ENCODE assay signal across 19 mouse cellular contexts in the genomic region with DNA sequence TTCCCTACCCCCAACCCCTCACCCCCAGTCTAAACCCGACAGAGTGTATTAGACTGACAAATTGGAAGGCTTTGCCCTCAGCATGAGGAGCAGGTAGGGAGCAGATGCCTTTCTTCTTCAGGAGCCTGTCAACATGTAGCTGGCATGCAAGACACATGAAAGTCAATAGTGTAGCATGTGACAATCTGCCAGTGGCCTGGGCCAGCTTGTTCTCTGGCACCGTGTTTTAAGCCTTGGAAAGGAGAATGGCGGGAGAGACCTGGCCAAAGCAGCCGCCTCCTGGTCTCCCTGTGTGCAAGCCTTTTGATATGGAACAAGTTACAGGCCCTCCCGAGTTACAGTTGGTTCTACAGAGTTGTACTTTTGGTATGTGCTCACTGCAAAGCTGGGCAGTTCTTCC. TPM values are rescaled to one million over a fixed set of nuclear protein-coding genes. Genes with fewer than 3 reads are reported as not detected.
DNase-seq lines count a peak whose midpoint lies in the region; ATAC-seq and TF ChIP-seq lines count a peak whose summit lies in the region.
"Had no signal": no experiment of that assay in that cellular context is flagged by ENCODE, and none has a peak within 500 bp of the region (broad histone marks: within the 10 kb centered on the region; RNA-seq: fewer than 3 reads in every experiment).

No protein-coding gene starts in this region.

- H3K9ac ChIP-seq in liver, adult 2 months (ENCODE audit: low read depth, low read length) = no peak overlapping the region
- no peak overlapping the region for H3K9ac ChIP-seq in liver, embryonic 11.5 days (ENCODE audit: low read depth, low read length)
- H3K9ac ChIP-seq in kidney, embryonic 16.5 days (replicated peaks; ENCODE audit: low read length) = no peak overlapping the region
- H3K9ac ChIP-seq: embryonic facial prominence, embryonic 15.5 days; heart, embryonic 15.5 days; hindbrain, embryonic 14.5 days; liver, embryonic 14.5 days; stomach, embryonic 15.5 days had no signal

- ATAC-seq in liver, embryonic 11.5 days (replicated peaks; ENCODE audit: low FRiP score) = no peak
- ATAC-seq in kidney, embryonic 16.5 days (ENCODE audit: low FRiP score, low TSS enrichment) = no peak
- ATAC-seq: intestine, postnatal 0 days had no signal

- H3K9me3 ChIP-seq in liver, embryonic 11.5 days (ENCODE audit: control insufficient read depth, low read length) = no peaks in the 10 kb centered on the region
- H3K9me3 ChIP-seq in kidney, embryonic 16.5 days (ENCODE audit: low read length) = peaks cover 7% of the 10 kb centered on the region
- H3K9me3 ChIP-seq: embryonic facial prominence, embryonic 15.5 days; heart, embryonic 15.5 days; stomach, embryonic 15.5 days had no signal

- peaks cover 3% of the 10 kb centered on the region; the same call in 1 of the 2 replicates for H3K4me1 ChIP-seq in liver, adult 2 months (ENCODE audit: control insufficient read depth, insufficient read depth, low read length)
- H3K4me1 ChIP-seq in liver, embryonic 11.5 days (replicated peaks; ENCODE audit: control insufficient read depth, insufficient read depth, low read length) = peaks cover 6% of the 10 kb centered on the region
- H3K4me1 ChIP-seq in kidney, embryonic 16.5 days (ENCODE audit: insufficient read depth, low read length) = peaks cover 40% of the 10 kb centered on the region

- TF ChIP-seq POLR2A in liver, adult 2 months (IDR thresholded peaks at IDR 0.05; ENCODE audit: extremely low read depth, insufficient read depth, low read length) = no peak

- WGBS in liver, adult 2 months = 60% methylated on average over 5 of the region's 5 CpGs
- 84% methylated on average over 5 of the region's 5 CpGs for WGBS in liver, embryonic 11.5 days
- WGBS in kidney, embryonic 16.5 days = 84% methylated on average over 5 of the region's 5 CpGs

- H3K36me3 ChIP-seq in liver, adult 2 months (ENCODE audit: control insufficient read depth, insufficient read depth, low read length) = 0 out of 2 replicates have a peak, but pooled peaks cover 2% of the 10 kb centered on the region
- H3K36me3 ChIP-seq in liver, embryonic 11.5 days (ENCODE audit: control insufficient read depth, insufficient read depth, low read length) = peaks cover 9% of the 10 kb centered on the region
- H3K36me3 ChIP-seq in kidney, embryonic 16.5 days (ENCODE audit: insufficient read depth, low read length) = peaks cover 36% of the 10 kb centered on the region

- no peak overlapping the region for H3K4me3 ChIP-seq in liver, adult 2 months (ENCODE audit: insufficient read depth, low read depth, low read length)
- no peak overlapping the region for H3K4me3 ChIP-seq in liver, embryonic 11.5 days (ENCODE audit: low read depth, low read length)
- no peak overlapping the region for H3K4me3 ChIP-seq in kidney, embryonic 16.5 days (ENCODE audit: low read length)
- H3K4me3 ChIP-seq: embryonic facial prominence, embryonic 15.5 days; heart, embryonic 15.5 days; midbrain, embryonic 10.5 days; stomach, embryonic 15.5 days had no signal

- H3K79me2 ChIP-seq in liver, adult 2 months (ENCODE audit: control insufficient read depth, insufficient read depth, low read length) = no peaks in the 10 kb centered on the region

- H3K27ac ChIP-seq in liver, adult 2 months (replicated peaks; ENCODE audit: insufficient read depth, low read depth, low read length) = no peak overlapping the region
- H3K27ac ChIP-seq in liver, embryonic 11.5 days (ENCODE audit: low read depth, low read length) = no peak overlapping the region
- H3K27ac ChIP-seq in kidney, embryonic 16.5 days (ENCODE audit: low read length) = no peak overlapping the region
- H3K27ac ChIP-seq: embryonic facial prominence, embryonic 15.5 days; heart, embryonic 15.5 days; hindbrain, embryonic 14.5 days; liver, embryonic 14.5 days; midbrain, embryonic 10.5 days; stomach, embryonic 15.5 days had no signal

- H3K4me2 ChIP-seq in liver, embryonic 11.5 days = no peak overlapping the region
- H3K4me2 ChIP-seq in kidney, embryonic 16.5 days (replicated peaks; ENCODE audit: low read depth, low read length) = no peak overlapping the region
- H3K4me2 ChIP-seq: embryonic facial prominence, embryonic 15.5 days; heart, embryonic 15.5 days; hindbrain, embryonic 14.5 days; stomach, embryonic 15.5 days had no signal

- DNase-seq in gastrocnemius, postnatal 25 days = peak; percentile 52
- no peak for DNase-seq in gastrocnemius, postnatal 10 days
- peak; percentile 18 for DNase-seq in liver, adult 2 months (ENCODE audit: extremely low read depth, low read depth, low spot score)
- no peak for DNase-seq in liver, embryonic 11.5 days (ENCODE audit: low spot score)
- peak; percentile 62 for DNase-seq in cerebellum, adult 9-10 months
- DNase-seq in urinary bladder, postnatal 25 days (ENCODE audit: low spot score) = no peak
- DNase-seq: adrenal gland, postnatal 25 days; embryo, embryonic 11 days; kidney, postnatal 10 days; lung, postnatal 14 days; thymus, postnatal 14 days had no signal

- no peak for TF ChIP-seq CTCF in liver, adult 2 months (IDR thresholded peaks at IDR 0.05; ENCODE audit: low read depth, low read length)

- no peaks in the 10 kb centered on the region for H3K27me3 ChIP-seq in liver, adult 2 months (ENCODE audit: control insufficient read depth, insufficient read depth, low read length)
- no peaks in the 10 kb centered on the region for H3K27me3 ChIP-seq in liver, embryonic 11.5 days (replicated peaks; ENCODE audit: control insufficient read depth, insufficient read depth, low read length)
- H3K27me3 ChIP-seq in kidney, embryonic 16.5 days (ENCODE audit: insufficient read depth, low read length) = no peaks in the 10 kb centered on the region
- H3K27me3 ChIP-seq: embryonic facial prominence, embryonic 15.5 days; heart, embryonic 15.5 days; stomach, embryonic 15.5 days had no signal

RNA-seq across cellular contexts. Expression of a gene that starts 47.5 kb away (rescaled TPM):
- total RNA-seq in gastrocnemius, postnatal 25 days (2021) = 10 to 100 TPM; 75.1 to 79.4 TPM
- 100 to 1,000 TPM; 161 to 185 TPM for total RNA-seq in gastrocnemius, postnatal 10 days (2021)
- 7.1 and 10.7 TPM in 2 replicates for total RNA-seq in liver, adult 2 months (2014; rRNA removed)
- 7.3 and 9.2 TPM in 2 replicates for polyA plus RNA-seq in liver, adult 2 months (2012; rRNA removed)
- 89.0 and 95.1 TPM in 2 replicates for polyA plus RNA-seq in liver, embryonic 11.5 days (2014; fragmentation: Nextera tagmentation; extraction: Ambion mirVana)
- 216 and 232 TPM in 2 replicates for polyA plus RNA-seq in kidney, embryonic 16.5 days (2015; fragmentation: Nextera tagmentation; extraction: Ambion mirVana)

Comparison
In these comparisons a context has a peak if more than half of its experiments do, and no peak if none do; other contexts are left out.
1. DNase-seq: peak in gastrocnemius, postnatal 25 days (single experiment), liver, adult 2 months (single experiment) and cerebellum, adult 9-10 months (single experiment); none in gastrocnemius, postnatal 10 days (single experiment), liver, embryonic 11.5 days (single experiment) and urinary bladder, postnatal 25 days (single experiment).